Mouse (Mus musculus) small intestine, adult 2 months (tissue): ENCODE results near the gene Krtap7-1.

ENCODE experiments used
- CTCF ChIP-seq: fragments of 200-500 bp; IDR thresholded peaks from 2 replicates; pipeline ENCODE4 v1.5.1; 2012; ENCODE audit warnings: low read depth, mild to moderate bottlenecking, control low read depth, inconsistent platforms, low read length, moderate library complexity, mixed read lengths; ENCODE audit not compliant: insufficient replicate concordance, insufficient read length; ENCODE audit errors: extremely low read depth
- POLR2A ChIP-seq: fragments of 200-500 bp; IDR thresholded peaks from 2 replicates; pipeline ENCODE4 v1.6.1; 2012; ENCODE audit warnings: low read depth, mild to moderate bottlenecking, control low read depth, inconsistent platforms, low read length, moderate library complexity

GRCm38 (mm10) chr16:89529846-89530245, 21.7 kb upstream of the Krtap7-1 start:
- TF ChIP-seq CTCF (no peak), POLR2A (no peak)
